Mouse (Mus musculus): ENCODE results near the gene Ankrd35.

DNA sequence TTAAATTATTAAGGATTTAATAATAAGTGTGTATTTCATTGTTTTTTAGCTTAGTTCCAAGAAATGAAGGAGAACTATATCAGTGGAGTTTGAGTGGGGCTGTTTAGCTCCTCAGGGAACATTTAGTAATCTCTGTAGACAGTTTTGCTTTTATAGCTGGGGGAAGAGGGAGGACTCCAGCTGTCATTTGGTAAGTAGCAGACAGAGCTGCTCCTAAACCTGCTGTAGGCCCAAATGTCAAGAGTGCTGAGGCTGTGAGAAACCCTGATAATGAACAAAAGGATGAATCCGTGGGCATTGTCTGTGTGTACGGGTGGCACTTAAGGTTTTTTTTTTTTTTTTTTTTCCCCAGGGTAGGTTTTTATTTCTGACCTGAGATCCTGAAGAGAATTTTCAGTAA lies 65.3 kb downstream of the Ankrd35 start:
- TF ChIP-seq GATA1 (IDR thresholded peaks at IDR 0.05; ENCODE audit: borderline replicate concordance, low read length) (no peak), FLI1 (IDR thresholded peaks at IDR 0.05; ENCODE audit: low read length) (no peak)
